Mouse (Mus musculus): ENCODE measurements at regions not wholly inside any gene's neighbourhood (a gene's known extent, or its start where the extent isn't known, plus 50 kb on each side); places are given as distances from the start of the nearest gene placed in this dataset.

- no peak for DNase-seq
Observed at GRCm38 (mm10) chr13:18063677-18064076, 70.5 kb upstream of the Yae1d1 start.

- no peak for DNase-seq
Observed at GRCm38 (mm10) chr13:18060265-18060664, 67.1 kb upstream of the Yae1d1 start.

- DNase-seq: peak; percentile 72
Observed at GRCm38 (mm10) chr13:18057231-18057912, 64.2 kb upstream of the Yae1d1 start.

- no peak for DNase-seq
Observed at GRCm38 (mm10) chr13:18056816-18057215, 63.7 kb upstream of the Yae1d1 start.

GRCm38 (mm10) chr13:18043154-18043553 lies 50.0 kb upstream of the Yae1d1 start:
- no peak for DNase-seq
